Mouse (Mus musculus): Measurements from ENCODE around the gene Arid3a.

DNA sequence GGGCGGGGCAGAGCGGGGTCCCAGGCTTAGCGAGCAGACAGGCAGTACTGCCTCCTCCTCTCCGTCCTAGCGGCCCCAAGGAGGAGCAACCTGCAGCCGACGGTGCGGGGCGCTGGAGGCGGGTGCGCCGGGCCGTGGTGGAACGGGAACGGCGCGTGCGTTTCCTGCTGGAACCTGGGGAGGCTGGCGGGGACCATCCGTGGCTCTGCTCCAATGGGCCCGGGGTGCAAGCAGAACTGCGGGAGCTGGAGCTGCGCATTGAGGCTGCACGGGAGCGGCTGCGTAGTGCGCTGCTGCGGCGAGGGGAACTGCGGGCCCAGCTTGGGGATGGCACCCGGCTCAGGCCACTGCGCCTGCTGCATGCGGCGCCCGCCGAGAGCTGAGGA is 49.9 kb downstream of the Arid3a start:
- no peak for TF ChIP-seq CTCF (IDR thresholded peaks at IDR 0.05; ENCODE audit: low read depth)
- TF ChIP-seq EP300 (IDR thresholded peaks at IDR 0.05; ENCODE audit: low read depth), result no peak
